8 mouse cellular contexts compared by ENCODE assay signal in genomic region chr13:21783255-21783617, GRCm38 (mm10). TPM values are rescaled to one million over a fixed set of nuclear protein-coding genes. Genes with fewer than 3 reads are reported as not detected.
A peak's percentile ranks its signal among the peaks of the same experiment; 100 is the strongest.
DNase-seq lines count a peak whose midpoint lies in the region; ATAC-seq lines count a peak whose summit lies in the region.

TSS of gene Hist1h3i (minus strand) at chr13:21783370.

- H3K36me3 ChIP-seq in intestine, embryonic 14.5 days (ENCODE audit: control insufficient read depth, insufficient read depth, low read length), result no peaks in the 10 kb centered on the region

- peak; percentile 69 for ATAC-seq in intestine, embryonic 14.5 days (replicated peaks; ENCODE audit: low FRiP score, low TSS enrichment, low read depth)

- H3K27ac ChIP-seq in intestine, embryonic 14.5 days (ENCODE audit: low read depth), result peak within 1 kb of the TSS; percentile 92

- peak within 1 kb of the TSS; percentile 71 for H3K9ac ChIP-seq in intestine, embryonic 14.5 days (ENCODE audit: low read length)

- H3K4me2 ChIP-seq in intestine, embryonic 14.5 days (ENCODE audit: low read length), result peak within 1 kb of the TSS; percentile 75

- peak within 1 kb of the TSS; percentile 44 for H3K4me3 ChIP-seq in intestine, embryonic 14.5 days (ENCODE audit: low read depth, low read length)

- H3K9me3 ChIP-seq in intestine, embryonic 14.5 days (ENCODE audit: control insufficient read depth, low read length), result no peaks in the 10 kb centered on the region

- WGBS in intestine, embryonic 14.5 days, result under 1% methylated on average over 12 of the region's 20 CpGs

- peaks cover 25% of the 10 kb centered on the region for H3K4me1 ChIP-seq in intestine, embryonic 14.5 days (replicated peaks; ENCODE audit: control insufficient read depth, insufficient read depth, low read length)

- intact Hi-C loops in left cerebral cortex, postnatal 25 days (cut with DNase I), result loop anchor here (2.0 to 10.0 kb wide), 4 partner anchors 30 to 1972 kb away; partner anchors contain the start of genes Hist1h2ab, Hist1h2ai, Hist1h2ak and Hist1h2bl

- no peaks in the 10 kb centered on the region for H3K27me3 ChIP-seq in intestine, embryonic 14.5 days (replicated peaks; ENCODE audit: control insufficient read depth, insufficient read depth, low read length)

- peak; percentile 92 for DNase-seq in 3T3-L1 (ENCODE audit: low read depth, low spot score)
- DNase-seq in adrenal gland, adult 18-20 months (ENCODE audit: low spot score in 2 of 2), result peak in 1 of 2 experiments; percentile 45
- peak; percentile 88 for DNase-seq in embryo, embryonic 11 days
- peak; percentile 17 for DNase-seq in gastrocnemius, postnatal 25 days
- peak; percentile 58 for DNase-seq in intestine, embryonic 14.5 days (ENCODE audit: low spot score)
- DNase-seq in left cerebral cortex, postnatal 25 days (ENCODE audit: low spot score in 2 of 2), result peak; percentile 78 to 93
- DNase-seq in mesoderm, embryonic 11.5 days (ENCODE audit: low read depth, low spot score), result peak; percentile 90
- DNase-seq in spleen, adult 18-20 months, result peak; percentile 24 to 38

RNA-seq across cellular contexts. Expression of gene Hist1h3i, which starts in this region (rescaled TPM):
- 10 to 100 TPM; 21.8 to 29.9 TPM for total RNA-seq in adrenal gland, adult 18-20 months (2021)
- total RNA-seq in gastrocnemius, postnatal 25 days (2021), result 10 to 100 TPM; 20.0 to 23.8 TPM
- 188 and 230 TPM in 2 replicates for polyA plus RNA-seq in intestine, embryonic 14.5 days (2014; fragmentation: Nextera tagmentation; extraction: Ambion mirVana)
- total RNA-seq in left cerebral cortex, postnatal 25 days (2021), result 10 to 100 TPM; 61.5 to 78.2 TPM
